Mouse (Mus musculus): Measurements from ENCODE around the gene Dlgap1.

The Dlgap1 gene

GRCm38 (mm10) chr17:70173916-70174315 is 205.0 kb downstream of the Dlgap1 start:
- no peak for DNase-seq

- DNase-seq = no peak
Observed at GRCm38 (mm10) chr17:70191228-70191627, 222.4 kb downstream of the Dlgap1 start.

- no peak for DNase-seq
Observed at GRCm38 (mm10) chr17:70222891-70223290, 254.0 kb downstream of the Dlgap1 start.

GRCm38 (mm10) chr17:70247342-70247741 is 278.5 kb downstream of the Dlgap1 start:
- no peak for DNase-seq

GRCm38 (mm10) chr17:70248250-70248649 is 279.4 kb downstream of the Dlgap1 start:
- DNase-seq = no peak

GRCm38 (mm10) chr17:70252476-70252875 is 283.6 kb downstream of the Dlgap1 start:
- DNase-seq = no peak

GRCm38 (mm10) chr17:70256371-70256770 is 287.5 kb downstream of the Dlgap1 start:
- DNase-seq = no peak

- DNase-seq = no peak
Observed at GRCm38 (mm10) chr17:70263156-70263555, 294.3 kb downstream of the Dlgap1 start.

GRCm38 (mm10) chr17:70272125-70272524 is 303.3 kb downstream of the Dlgap1 start:
- no peak for DNase-seq

GRCm38 (mm10) chr17:70287708-70288107 is 318.8 kb downstream of the Dlgap1 start:
- no peak for DNase-seq

- no peak for DNase-seq
Observed at GRCm38 (mm10) chr17:70294106-70294505, 325.2 kb downstream of the Dlgap1 start.

- no peak for DNase-seq
Observed at GRCm38 (mm10) chr17:70301941-70302478, 333.1 kb downstream of the Dlgap1 start.

GRCm38 (mm10) chr17:70302656-70303055 is 333.8 kb downstream of the Dlgap1 start:
- DNase-seq = no peak

- DNase-seq = no peak
Observed at GRCm38 (mm10) chr17:70305021-70305420, 336.1 kb downstream of the Dlgap1 start.

GRCm38 (mm10) chr17:70307418-70308176 is 338.7 kb downstream of the Dlgap1 start:
- DNase-seq = no peak

GRCm38 (mm10) chr17:70308364-70309231 is 339.7 kb downstream of the Dlgap1 start:
- DNase-seq = no peak

- DNase-seq = no peak
Observed at GRCm38 (mm10) chr17:70316327-70316726, 347.5 kb downstream of the Dlgap1 start.

GRCm38 (mm10) chr17:70317779-70318178 is 348.9 kb downstream of the Dlgap1 start:
- no peak for DNase-seq

- no peak for DNase-seq
Observed at GRCm38 (mm10) chr17:70321976-70322375, 353.1 kb downstream of the Dlgap1 start.

- DNase-seq = no peak
Observed at GRCm38 (mm10) chr17:70333440-70333839, 364.6 kb downstream of the Dlgap1 start.

GRCm38 (mm10) chr17:70334171-70334570 is 365.3 kb downstream of the Dlgap1 start:
- DNase-seq = no peak

GRCm38 (mm10) chr17:70339821-70340220 is 370.9 kb downstream of the Dlgap1 start:
- no peak for DNase-seq

- no peak for DNase-seq
Observed at GRCm38 (mm10) chr17:70341230-70341629, 372.4 kb downstream of the Dlgap1 start.

- DNase-seq = no peak
Observed at GRCm38 (mm10) chr17:70341920-70342319, 373.0 kb downstream of the Dlgap1 start.
